In the genomic region with DNA sequence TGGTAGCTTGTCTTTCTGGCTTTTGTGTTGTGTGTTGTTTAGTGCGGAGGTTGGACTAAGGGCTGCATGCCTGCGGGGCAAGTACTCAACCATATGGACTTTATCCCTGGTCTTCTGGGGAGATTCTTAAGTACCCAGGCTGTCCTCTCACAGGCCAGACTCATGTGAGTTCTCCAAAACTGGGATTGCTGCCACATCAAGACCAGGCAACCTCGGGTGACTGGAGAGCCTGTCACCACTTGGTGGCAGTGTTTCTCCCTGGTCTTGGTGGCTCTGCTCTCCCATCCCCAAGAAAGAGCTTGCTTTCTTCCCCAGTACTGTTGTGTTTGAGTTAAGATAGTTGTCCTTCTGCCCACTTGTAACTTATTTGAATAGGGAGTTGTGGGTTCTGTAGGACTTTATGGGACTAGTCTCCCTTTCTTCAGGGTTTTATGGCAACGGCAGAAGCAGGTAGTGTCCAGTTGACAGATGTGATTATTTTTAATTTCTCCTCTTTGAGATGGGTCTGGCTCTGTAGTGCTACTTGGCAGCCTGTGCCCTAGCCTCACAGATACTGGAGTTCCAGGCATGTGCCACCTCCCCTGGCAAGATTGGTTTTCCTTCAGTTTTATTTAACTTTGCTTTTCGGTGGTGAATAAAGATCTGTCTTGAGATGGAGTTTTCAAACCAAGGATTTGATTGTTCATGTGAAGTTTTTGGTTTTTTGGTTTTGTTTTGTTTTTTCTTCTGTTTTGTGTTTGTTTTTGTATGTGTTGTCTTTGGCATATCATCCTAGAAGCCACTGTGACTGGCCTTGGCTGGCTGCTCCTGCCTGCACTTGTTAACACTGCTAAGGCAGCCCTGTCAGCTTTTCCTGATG, we compare ENCODE assay signal across 8 mouse cellular contexts.
DNase-seq lines count a peak whose midpoint lies in the region; ATAC-seq and TF ChIP-seq lines count a peak whose summit lies in the region.

No protein-coding gene starts in this region.

- no peak overlapping the region for H3K27ac ChIP-seq in heart, embryonic 11.5 days (ENCODE audit: low read depth, low read length)
- H3K27ac ChIP-seq in cortical plate, adult 2 months (ENCODE audit: insufficient read depth, low read length) = 0 out of 2 replicates have a peak overlapping the region, but pooled peaks have one; percentile 65
- peak overlapping the region; percentile 20; the same call in 1 of the 2 replicates for H3K27ac ChIP-seq in intestine, embryonic 14.5 days (ENCODE audit: low read depth)

- no peak overlapping the region for H3K9ac ChIP-seq in heart, embryonic 11.5 days (ENCODE audit: low read depth, low read length)
- H3K9ac ChIP-seq in intestine, embryonic 14.5 days (ENCODE audit: low read length) = no peak overlapping the region

- WGBS in heart, embryonic 11.5 days (ENCODE audit: insufficient replicate concordance) = 65% methylated on average over 5 of the region's 5 CpGs
- 48% methylated on average over 5 of the region's 5 CpGs for WGBS in intestine, embryonic 14.5 days

- no peak for TF ChIP-seq POLR2A in cortical plate, adult 2 months (IDR thresholded peaks at IDR 0.05; ENCODE audit: extremely low read depth, insufficient read depth, low read length)

- peak; percentile 95 for TF ChIP-seq CTCF in cortical plate, adult 2 months (IDR thresholded peaks at IDR 0.05; ENCODE audit: extremely low read depth, insufficient read depth, low read length)

- intact Hi-C loops in gastrocnemius, postnatal 14 days (cut with DNase I; ENCODE audit: low total_unique reads) = loop anchor here (10.0 kb wide), 1 partner anchor 575 kb away; no protein-coding TSS in a partner anchor
- intact Hi-C loops in left cerebral cortex, postnatal 10 days (cut with DNase I) = loop anchor here (5.0 to 10.0 kb wide), 4 partner anchors 88 to 573 kb away; no protein-coding TSS in a partner anchor

- ATAC-seq in heart, embryonic 11.5 days (replicated peaks; ENCODE audit: insufficient number of reproducible peaks, low FRiP score, low TSS enrichment) = no peak
- ATAC-seq in intestine, embryonic 14.5 days (replicated peaks; ENCODE audit: low FRiP score, low TSS enrichment, low read depth) = peak; percentile 62
- peak; percentile 83 for ATAC-seq in megakaryocyte-erythroid progenitor cell, adult 5-6 weeks (replicated peaks; ENCODE audit: low FRiP score, low TSS enrichment, poor library complexity, severe bottlenecking)

- H3K4me2 ChIP-seq in heart, embryonic 11.5 days = no peak overlapping the region
- H3K4me2 ChIP-seq in intestine, embryonic 14.5 days (ENCODE audit: low read length) = no peak overlapping the region

- DNase-seq in heart, adult 11 months = peak; percentile 99
- peak; percentile 91 for DNase-seq in gastrocnemius, postnatal 14 days
- peak; percentile 81 for DNase-seq in intestine, embryonic 14.5 days (ENCODE audit: low spot score)
- DNase-seq in left cerebral cortex, postnatal 10 days (ENCODE audit: extremely low spot score in 1 of 2, low spot score in 2 of 2) = peak; percentile 85 to 89
- peak; percentile 74 to 76 for DNase-seq in right cerebral cortex, postnatal 36 days (ENCODE audit: low spot score in 2 of 2)

- no peaks in the 10 kb centered on the region for H3K27me3 ChIP-seq in heart, embryonic 11.5 days (ENCODE audit: control insufficient read depth, insufficient read depth, low read length)
- no peaks in the 10 kb centered on the region for H3K27me3 ChIP-seq in intestine, embryonic 14.5 days (replicated peaks; ENCODE audit: control insufficient read depth, insufficient read depth, low read length)

- peaks cover 9% of the 10 kb centered on the region for H3K36me3 ChIP-seq in heart, embryonic 11.5 days (ENCODE audit: control insufficient read depth, insufficient read depth, low read length)
- peaks cover 39% of the 10 kb centered on the region for H3K36me3 ChIP-seq in intestine, embryonic 14.5 days (ENCODE audit: control insufficient read depth, insufficient read depth, low read length)

- no peaks in the 10 kb centered on the region for H3K9me3 ChIP-seq in heart, embryonic 11.5 days (replicated peaks; ENCODE audit: control insufficient read depth, low read length)
- no peaks in the 10 kb centered on the region for H3K9me3 ChIP-seq in intestine, embryonic 14.5 days (ENCODE audit: control insufficient read depth, low read length)

- no peak overlapping the region for H3K4me3 ChIP-seq in heart, embryonic 11.5 days (ENCODE audit: low read depth, low read length)
- H3K4me3 ChIP-seq in cortical plate, adult 2 months (ENCODE audit: insufficient read depth, low read length) = no peak overlapping the region
- H3K4me3 ChIP-seq in intestine, embryonic 14.5 days (ENCODE audit: low read depth, low read length) = no peak overlapping the region

- H3K4me1 ChIP-seq in heart, embryonic 11.5 days (ENCODE audit: control insufficient read depth, insufficient read depth, low read length) = 0 out of 2 replicates have a peak, but pooled peaks cover 3% of the 10 kb centered on the region
- no peaks in the 10 kb centered on the region; the same call in 1 of the 2 replicates for H3K4me1 ChIP-seq in cortical plate, adult 2 months (ENCODE audit: control insufficient read depth, insufficient read depth, low read length)
- H3K4me1 ChIP-seq in intestine, embryonic 14.5 days (replicated peaks; ENCODE audit: control insufficient read depth, insufficient read depth, low read length) = peaks cover 9% of the 10 kb centered on the region
